Mouse (Mus musculus) heart, adult 2 months (tissue): ENCODE results near the gene Gfi1b.

ENCODE experiments used
- CTCF ChIP-seq: fragments of 200-600 bp; IDR thresholded peaks from 2 replicates; pipeline ENCODE4 v1.8.1; 2022; ENCODE audit warnings: antibody characterized with exemption, mild to moderate bottlenecking, moderate library complexity
- POLR2A ChIP-seq: fragments of 200-500 bp; IDR thresholded peaks from 2 replicates; pipeline ENCODE4 v1.6.1; 2011; ENCODE audit warnings: mild to moderate bottlenecking, low read depth, low read length, control low read depth; ENCODE audit not compliant: insufficient read depth

DNA sequence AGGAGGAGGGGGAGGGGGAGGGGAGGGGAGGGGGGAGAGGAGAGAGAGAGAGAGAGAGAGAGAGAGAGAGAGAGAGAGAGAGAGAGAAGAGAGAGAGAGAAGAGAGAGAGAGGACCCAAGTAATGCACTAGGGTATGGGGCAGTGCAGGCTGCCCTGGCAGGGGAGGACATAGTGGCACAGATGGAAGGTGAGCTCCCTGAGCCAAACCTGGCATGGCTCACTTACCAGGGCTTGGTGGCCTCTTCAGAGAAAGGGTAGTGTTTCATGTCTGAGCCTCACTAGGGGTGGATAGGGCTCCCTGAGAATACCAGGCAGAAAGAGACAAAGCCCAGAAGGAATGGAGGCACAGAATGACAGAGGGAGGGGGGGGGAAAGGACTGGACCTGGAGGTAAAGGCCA lies 58.0 kb downstream of the Gfi1b start:
- no peak for TF ChIP-seq CTCF
- no peak for TF ChIP-seq POLR2A
